8 mouse cellular contexts compared by ENCODE assay signal in genomic region chr16:56715608-56716007, GRCm38 (mm10). TPM values are rescaled to one million over a fixed set of nuclear protein-coding genes. Genes with fewer than 3 reads are reported as not detected.
DNase-seq lines count a peak whose midpoint lies in the region; ATAC-seq and TF ChIP-seq lines count a peak whose summit lies in the region.
"Had no signal": no experiment of that assay in that cellular context is flagged by ENCODE, and none has a peak within 500 bp of the region (broad histone marks: within the 10 kb centered on the region; RNA-seq: fewer than 3 reads in every experiment).

No protein-coding gene starts in this region.

- TF ChIP-seq EP300 in ES-Bruce4 (IDR thresholded peaks at IDR 0.05; ENCODE audit: insufficient read depth, low read depth, low read length): no peak

- H3K4me2 ChIP-seq in hindbrain, embryonic 12.5 days (replicated peaks): peak overlapping the region; percentile 67

- 0 out of 2 replicates have a peak overlapping the region, but pooled peaks have one; percentile 90 for H3K9ac ChIP-seq in ES-Bruce4 (ENCODE audit: low read depth, poor library complexity, severe bottlenecking)
- no peak overlapping the region for H3K9ac ChIP-seq in hindbrain, embryonic 12.5 days

- WGBS in hindbrain, embryonic 12.5 days: 72% methylated on average over 3 of the region's 3 CpGs

- no peaks in the 10 kb centered on the region for H3K9me3 ChIP-seq in ES-Bruce4 (replicated peaks; ENCODE audit: control insufficient read depth, insufficient read depth, low read length, poor library complexity, severe bottlenecking)
- H3K9me3 ChIP-seq in hindbrain, embryonic 12.5 days (replicated peaks): no peaks in the 10 kb centered on the region
- no peaks in the 10 kb centered on the region for H3K9me3 ChIP-seq in megakaryocyte, embryonic 14.5 days

- TF ChIP-seq POLR2A in ES-Bruce4 (IDR thresholded peaks at IDR 0.05; ENCODE audit: insufficient read depth, low read length): no peak

- DNase-seq in B cell, adult 2 months: peak; percentile 11 to 14
- no peak for DNase-seq in frontal cortex, postnatal 10 days (ENCODE audit: low spot score in 2 of 2)
- no peak for DNase-seq in right cerebral cortex, adult 18-20 months
- DNase-seq in layer of hippocampus, postnatal 10 days (ENCODE audit: low spot score in 2 of 2): no peak
- DNase-seq: kidney, postnatal 14 days had no signal

- H3K27me3 ChIP-seq in ES-Bruce4 (ENCODE audit: control insufficient read depth, insufficient read depth, low read length, poor library complexity, severe bottlenecking): no peaks in the 10 kb centered on the region
- H3K27me3 ChIP-seq in hindbrain, embryonic 12.5 days: no peaks in the 10 kb centered on the region
- no peaks in the 10 kb centered on the region for H3K27me3 ChIP-seq in megakaryocyte, embryonic 14.5 days (replicated peaks)

- H3K4me3 ChIP-seq in ES-Bruce4 (ENCODE audit: low read depth, low read length): no peak overlapping the region
- 0 out of 2 replicates have a peak overlapping the region, but pooled peaks have one; percentile 83 for H3K4me3 ChIP-seq in hindbrain, embryonic 12.5 days
- H3K4me3 ChIP-seq in megakaryocyte, embryonic 14.5 days (replicated peaks): peak overlapping the region; percentile 98

- no peak for ATAC-seq in hindbrain, embryonic 12.5 days (ENCODE audit: low FRiP score)

- no peak overlapping the region for H3K27ac ChIP-seq in ES-Bruce4 (ENCODE audit: insufficient read depth, low read length)
- H3K27ac ChIP-seq in hindbrain, embryonic 12.5 days: no peak overlapping the region

- peaks cover 6% of the 10 kb centered on the region for H3K36me3 ChIP-seq in ES-Bruce4 (ENCODE audit: control insufficient read depth, insufficient read depth, low read length, poor library complexity, severe bottlenecking)
- H3K36me3 ChIP-seq in hindbrain, embryonic 12.5 days: peaks cover 19% of the 10 kb centered on the region
- H3K36me3 ChIP-seq in megakaryocyte, embryonic 14.5 days (replicated peaks; ENCODE audit: low read length): peaks cover 29% of the 10 kb centered on the region

- H3K4me1 ChIP-seq in ES-Bruce4 (ENCODE audit: control insufficient read depth, insufficient read depth, low read length): no peaks in the 10 kb centered on the region
- peaks cover 14% of the 10 kb centered on the region for H3K4me1 ChIP-seq in hindbrain, embryonic 12.5 days
- H3K4me1 ChIP-seq in megakaryocyte, embryonic 14.5 days: peaks cover 35% of the 10 kb centered on the region

- TF ChIP-seq CTCF in ES-Bruce4 (IDR thresholded peaks at IDR 0.05; ENCODE audit: low read depth, low read length): no peak

RNA-seq across cellular contexts. Expression of gene Tfg, which starts 1.6 kb away (rescaled TPM):
- 108 and 121 TPM in 2 replicates for polyA plus RNA-seq in ES-Bruce4 (2011; ENCODE audit: insufficient read depth, insufficient read length, low read depth, missing spikeins)
- polyA plus RNA-seq in hindbrain, embryonic 12.5 days (2016; fragmentation: Nextera tagmentation; extraction: Ambion mirVana): 163 and 172 TPM in 2 replicates
- 7.9 and 32.3 TPM in 2 replicates for polyA plus RNA-seq in megakaryocyte, embryonic 14.5 days (2012; ENCODE audit: insufficient read depth, low replicate concordance)
- total RNA-seq in layer of hippocampus, postnatal 10 days (2021): 10 to 100 TPM; 74.4 to 80.2 TPM

Comparison
In these comparisons a context has a peak if more than half of its experiments do, and no peak if none do; other contexts are left out.
1. DNase-seq: peak in B cell, adult 2 months (2 of 2); none in frontal cortex, postnatal 10 days (0 of 2), right cerebral cortex, adult 18-20 months (single experiment) and layer of hippocampus, postnatal 10 days (0 of 2).